Mouse (Mus musculus) ES-E14 (cell line): Measurements from ENCODE around the gene Slc7a11. TPM values are rescaled to one million over a fixed set of nuclear protein-coding genes. Genes with fewer than 3 reads are reported as not detected.

ENCODE experiments used
- DNase-seq: peaks from one replicate; pipeline ENCODE4 v3.0.0-alpha.2; 2013; ENCODE audit warnings: low read depth, low spot score
- H3K27ac ChIP-seq: 2 replicates; pipeline ENCODE4 v1.5.1; 2012; ENCODE audit warnings: low read depth, mild to moderate bottlenecking, low read length, moderate library complexity, mixed read lengths; ENCODE audit not compliant: poor library complexity, insufficient read depth, severe bottlenecking
- H3K36me3 ChIP-seq: 2 replicates; pipeline ENCODE4 v1.6.1; 2012; ENCODE audit warnings: mild to moderate bottlenecking, low read length, moderate library complexity, mixed read lengths; ENCODE audit not compliant: control insufficient read depth, poor library complexity, insufficient read depth, severe bottlenecking
- H3K4me1 ChIP-seq, 2 experiments: fragments of 150-350 bp in 1 of 2; sonication (generic) in 1 of 2; 2 replicates each; pipeline ENCODE4 v1.6.1; 2012; ENCODE audit warnings: low read length in 2 of 2, mild to moderate bottlenecking in 1 of 2, mixed read lengths in 1 of 2; ENCODE audit not compliant: control insufficient read depth in 2 of 2, insufficient read depth in 2 of 2, poor library complexity in 1 of 2
- H3K4me3 ChIP-seq, 2 experiments: fragments of 150-350 bp in 1 of 2; sonication (generic) in 1 of 2; 2 replicates each; pipeline ENCODE4 v1.5.1; 2012; ENCODE audit warnings: low read length in 2 of 2, low read depth in 1 of 2, mild to moderate bottlenecking in 1 of 2, mixed read lengths in 1 of 2; ENCODE audit not compliant: insufficient read depth in 1 of 2, poor library complexity in 1 of 2, severe bottlenecking in 1 of 2
- H3K9ac ChIP-seq: 2 replicates; pipeline ENCODE4 v1.6.1; 2012; ENCODE audit warnings: low read depth, mild to moderate bottlenecking, low read length, mixed read lengths; ENCODE audit not compliant: poor library complexity, insufficient read depth, severe bottlenecking
- H3K9me3 ChIP-seq: fragments of 150-350 bp; sonication (generic); 2 replicates; pipeline ENCODE4 v1.6.1; 2012; ENCODE audit warnings: low read depth, mild to moderate bottlenecking, low read length; ENCODE audit not compliant: control insufficient read depth, insufficient read depth
- CHD2 ChIP-seq: IDR thresholded peaks from 2 replicates; pipeline ENCODE4 v1.6.1; 2014; ENCODE audit warnings: mild to moderate bottlenecking, low read depth, low read length, inconsistent platforms
- HCFC1 ChIP-seq: IDR thresholded peaks from 2 replicates; pipeline ENCODE4 v1.6.1; 2012; ENCODE audit warnings: low read length, inconsistent platforms, borderline replicate concordance; ENCODE audit not compliant: insufficient read depth
- MAFK ChIP-seq: IDR thresholded peaks from 2 replicates; pipeline ENCODE4 v1.6.1; 2014; ENCODE audit warnings: mild to moderate bottlenecking, low read depth, low read length, inconsistent platforms; ENCODE audit not compliant: insufficient read depth
- ZC3H11A ChIP-seq: IDR thresholded peaks from 2 replicates; pipeline ENCODE4 v1.6.1; 2012; ENCODE audit warnings: low read depth, mild to moderate bottlenecking, inconsistent platforms, low read length, borderline replicate concordance
- ZNF384 ChIP-seq: IDR thresholded peaks from 2 replicates; pipeline ENCODE4 v1.6.1; 2012; ENCODE audit warnings: low read depth, low read length, inconsistent platforms
- in situ Hi-C, 2 experiments: fragments of 600-800 bp; cut with MboI; formaldehyde crosslinking; loops; one replicate each; pipeline ENCODE4 v1.15.1; 2025; ENCODE audit warnings: low sequenced_read_pairs in 2 of 2, inconsistent platforms in 1 of 2; ENCODE audit not compliant: unreplicated experiment in 2 of 2
- total RNA-seq: library from RNA; depleted of rRNA; stranded (reverse); fragments of 300-350 nt; gene quantifications from 2 replicates; pipeline ENCODE4 v1.2.3, GENCODE M21; 2012

The Slc7a11 gene
- total RNA-seq, 1 experiment, result 2.1 TPM

DNA sequence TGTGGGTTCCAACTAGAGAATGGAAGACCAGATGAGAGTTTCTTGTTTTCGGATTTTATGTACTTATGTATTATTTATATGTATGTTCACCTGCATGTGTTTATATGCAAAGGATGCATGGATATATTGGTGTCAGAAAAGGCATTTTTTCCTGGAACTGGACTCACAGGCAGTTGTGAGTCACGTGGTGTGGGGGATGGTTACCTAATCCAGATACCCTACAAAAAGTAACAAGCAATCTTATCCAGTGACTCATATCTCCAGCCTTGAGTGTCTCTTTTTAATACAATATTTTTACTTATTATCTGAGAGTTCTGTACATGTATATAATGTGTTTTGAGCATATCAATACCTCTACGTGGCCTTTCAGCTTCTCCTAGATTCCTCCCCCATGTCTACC, 469.4 kb downstream of the Slc7a11 start:
- no peak overlapping the region for H3K4me3 ChIP-seq
- H3K27ac ChIP-seq, result no peak overlapping the region
- in situ Hi-C loops, result no loop called here
- no peak for DNase-seq
- no peak for TF ChIP-seq MAFK
- no peak for TF ChIP-seq ZC3H11A
- no peak for TF ChIP-seq ZNF384
- TF ChIP-seq HCFC1, result no peak
- no peaks in the 10 kb centered on the region for H3K4me1 ChIP-seq
- H3K9ac ChIP-seq, result no peak overlapping the region
- H3K36me3 ChIP-seq, result no peaks in the 10 kb centered on the region
- H3K9me3 ChIP-seq, result no peaks in the 10 kb centered on the region

DNA sequence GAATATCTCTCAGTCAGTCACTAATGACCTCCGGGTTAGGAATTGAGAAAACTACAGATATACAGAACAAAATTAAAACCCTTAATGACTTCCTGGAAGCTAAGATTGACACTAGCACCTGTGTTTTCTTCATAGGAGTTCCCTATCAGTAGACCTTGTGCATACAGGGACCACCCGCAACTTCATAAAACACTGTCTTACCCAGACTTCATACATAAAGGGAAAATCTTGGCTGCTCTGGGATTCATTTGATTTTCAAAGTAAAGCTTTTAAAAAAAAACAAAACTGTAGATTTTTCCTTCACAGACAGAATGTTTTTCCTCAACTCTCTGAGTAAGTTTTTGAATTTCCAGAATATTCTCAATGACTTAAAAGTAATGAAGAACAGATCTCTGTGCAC, 477.8 kb downstream of the Slc7a11 start:
- H3K9ac ChIP-seq, result no peak overlapping the region
- H3K4me1 ChIP-seq, result no peaks in the 10 kb centered on the region
- no peaks in the 10 kb centered on the region for H3K36me3 ChIP-seq
- no peaks in the 10 kb centered on the region for H3K9me3 ChIP-seq
- in situ Hi-C loops, result no loop called here
- TF ChIP-seq CHD2, result no peak
- no peak for TF ChIP-seq ZC3H11A
- TF ChIP-seq MAFK, result no peak
- no peak for TF ChIP-seq ZNF384
- no peak for TF ChIP-seq HCFC1
- no peak overlapping the region for H3K4me3 ChIP-seq
- H3K27ac ChIP-seq, result no peak overlapping the region
- DNase-seq, result no peak

DNA sequence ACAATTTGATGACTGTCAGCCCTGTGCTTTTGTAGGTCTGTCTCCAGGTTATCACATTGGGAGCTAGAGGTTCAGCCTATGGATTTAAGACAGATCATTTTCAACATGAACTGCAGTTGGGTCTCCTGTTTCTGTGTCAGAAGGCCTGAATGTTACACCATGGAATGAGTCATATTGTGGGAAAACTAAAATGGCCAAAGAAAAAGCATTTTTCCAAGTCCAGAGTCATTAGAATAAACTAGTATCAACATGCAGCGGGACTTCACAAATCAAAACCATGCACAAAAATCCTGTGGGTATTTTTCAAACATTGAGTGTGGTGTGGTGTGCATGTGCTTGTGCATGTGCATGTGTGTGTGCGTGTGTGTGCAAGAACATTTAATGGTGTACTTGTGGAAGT, 482.8 kb downstream of the Slc7a11 start:
- H3K36me3 ChIP-seq, result no peaks in the 10 kb centered on the region
- in situ Hi-C loops, result no loop called here
- TF ChIP-seq ZNF384 (no peak), HCFC1 (no peak), CHD2 (no peak), ZC3H11A (no peak), MAFK (no peak)
- DNase-seq, result no peak
- no peak overlapping the region for H3K9ac ChIP-seq
- no peaks in the 10 kb centered on the region for H3K4me1 ChIP-seq
- no peak overlapping the region for H3K4me3 ChIP-seq
- no peak overlapping the region for H3K27ac ChIP-seq
- H3K9me3 ChIP-seq, result no peaks in the 10 kb centered on the region

DNA sequence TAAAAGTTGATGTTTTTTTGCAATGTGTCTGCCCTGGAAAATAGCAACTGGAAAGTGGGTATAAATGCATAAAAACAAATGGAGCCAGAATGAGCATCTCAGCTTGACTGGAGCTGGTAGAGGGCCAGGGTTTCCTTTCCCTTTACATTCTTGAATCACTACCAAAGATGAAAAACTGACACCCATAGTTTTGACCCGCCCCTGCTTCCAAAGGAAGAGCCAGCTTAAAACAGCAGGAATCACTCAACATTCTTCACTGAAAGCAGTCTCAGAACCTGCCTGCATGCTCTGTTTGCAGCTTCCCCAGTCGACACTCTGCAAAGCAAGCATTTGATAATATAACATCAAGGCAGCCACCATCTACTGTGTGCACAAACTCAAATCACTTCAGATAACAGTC, 496.6 kb downstream of the Slc7a11 start:
- in situ Hi-C loops, result no loop called here
- no peaks in the 10 kb centered on the region for H3K36me3 ChIP-seq
- H3K4me3 ChIP-seq, result no peak overlapping the region
- H3K4me1 ChIP-seq, result no peaks in the 10 kb centered on the region
- DNase-seq, result no peak
- H3K9me3 ChIP-seq, result no peaks in the 10 kb centered on the region
- TF ChIP-seq ZNF384, result no peak
- TF ChIP-seq ZC3H11A, result no peak
- no peak overlapping the region for H3K27ac ChIP-seq
- no peak overlapping the region for H3K9ac ChIP-seq

DNA sequence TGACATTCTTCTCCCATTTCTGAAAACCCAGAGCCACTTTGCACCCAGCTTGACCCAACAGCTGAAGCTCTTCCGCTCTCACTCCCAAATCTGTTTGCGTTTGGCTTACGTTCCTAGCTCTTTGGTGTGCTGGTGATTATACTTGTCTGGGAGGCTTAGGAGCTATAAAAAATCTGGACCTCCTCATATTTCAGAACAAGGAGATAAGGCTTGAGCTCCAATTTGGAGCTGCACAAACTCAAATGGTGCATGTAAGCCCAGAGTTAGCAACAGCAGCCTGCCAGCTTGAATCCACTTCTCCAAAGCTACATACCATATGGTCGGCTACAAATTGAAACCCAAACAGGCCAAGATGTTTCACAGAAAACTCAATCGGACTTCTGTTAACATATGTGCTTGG, 498.6 kb downstream of the Slc7a11 start:
- in situ Hi-C loops, result no loop called here
- no peaks in the 10 kb centered on the region for H3K4me1 ChIP-seq
- TF ChIP-seq ZNF384 (no peak), ZC3H11A (no peak), CHD2 (no peak)
- H3K4me3 ChIP-seq, result no peak overlapping the region
- H3K9ac ChIP-seq, result no peak overlapping the region
- H3K36me3 ChIP-seq, result no peaks in the 10 kb centered on the region
- no peaks in the 10 kb centered on the region for H3K9me3 ChIP-seq
- DNase-seq, result no peak
- H3K27ac ChIP-seq, result no peak overlapping the region
